Mouse (Mus musculus): ENCODE data around the gene Dll4.

- TF ChIP-seq ETS1 (IDR thresholded peaks at IDR 0.05; ENCODE audit: low read depth, low read length) (no peak), CTCF (IDR thresholded peaks at IDR 0.05 in 2 of 3, conservative IDR thresholded peaks at IDR 0.05 in 1 of 3; ENCODE audit: control insufficient read depth in 1 of 3, insufficient read depth in 1 of 3, low read depth in 2 of 3, low read length in 3 of 3, poor library complexity in 1 of 3, severe bottlenecking in 1 of 3) (no peak), POLR2A (IDR thresholded peaks at IDR 0.05; ENCODE audit: control insufficient read depth in 1 of 2, insufficient read depth in 1 of 2, low read depth in 1 of 2, low read length in 2 of 2, poor library complexity in 1 of 2) (no peak), NRF1 (IDR thresholded peaks at IDR 0.05; ENCODE audit: insufficient read depth, low read depth, low read length, poor library complexity, severe bottlenecking) (no peak), UBTF (IDR thresholded peaks at IDR 0.05; ENCODE audit: borderline replicate concordance, insufficient read depth, low read depth, low read length) (no peak), NELFE (IDR thresholded peaks at IDR 0.05; ENCODE audit: low read depth, low read length) (no peak), GATA1 (IDR thresholded peaks at IDR 0.05; ENCODE audit: low read depth, low read length) (peak; percentile 58; the same call in 1 of the 2 replicates), GABPA (IDR thresholded peaks at IDR 0.05; ENCODE audit: low read depth, low read length) (no peak), ZC3H11A (IDR thresholded peaks at IDR 0.05; ENCODE audit: low read depth, low read length) (no peak)
Observed at GRCm38 (mm10) chr2:119304391-119304790, 21.2 kb upstream of the Dll4 start.

All from MEL (cell line).